Mouse (Mus musculus): ENCODE results near the gene Rph3a. TPM values are rescaled to one million over a fixed set of nuclear protein-coding genes. Genes with fewer than 3 reads are reported as not detected.
"Not testable (repeated sequence)": the region's sequence is repeated elsewhere in the genome, so short reads cannot be mapped to it uniquely, and the experiment has no call there.

Gene Rph3a
- polyA plus RNA-seq, 1 experiment from 2014 or later, result 4.4 TPM

DNA sequence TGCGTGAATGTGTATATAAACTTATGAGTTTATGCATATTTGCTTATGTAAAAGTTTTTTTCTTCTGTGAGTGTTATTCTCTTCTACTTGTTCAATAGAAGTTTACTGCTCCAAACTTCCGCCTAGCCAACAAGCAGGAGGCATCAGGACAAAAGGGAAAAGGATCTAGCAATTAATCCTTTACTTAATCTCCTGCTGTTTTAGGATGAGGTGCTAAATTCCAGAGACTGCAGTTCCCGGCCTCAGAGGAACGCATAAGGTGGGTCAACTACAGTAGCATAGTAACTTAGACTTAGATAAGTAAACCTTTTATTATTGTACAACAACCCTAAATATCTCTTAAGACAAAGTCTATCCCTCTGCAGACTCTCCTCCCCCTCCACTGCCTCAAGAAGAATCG is 75.9 kb downstream of the Rph3a start:
- 3% methylated on average over 5 of the region's 5 CpGs for WGBS

DNA sequence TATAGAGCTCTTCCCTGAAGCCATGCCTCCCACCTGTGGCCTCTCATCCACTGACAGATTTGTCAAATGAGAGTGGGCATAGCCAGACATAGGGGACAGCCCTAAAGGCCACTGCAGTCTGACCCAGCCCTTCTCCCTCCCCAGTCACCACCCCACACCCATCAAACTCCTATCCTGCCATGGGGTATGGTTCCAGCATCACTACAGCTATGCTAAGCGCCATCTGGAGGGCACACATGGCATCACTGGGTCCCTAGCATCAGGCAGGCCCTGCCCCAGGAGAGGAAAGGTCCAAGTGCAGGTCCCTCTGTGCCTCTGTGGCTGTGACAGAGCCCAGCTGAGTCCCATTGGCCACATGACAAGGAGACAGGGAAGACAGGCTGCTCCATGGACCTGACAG is 82.9 kb downstream of the Rph3a start:
- 0% methylated on average over 1 of the region's 1 CpGs for WGBS
- H3K9me3 ChIP-seq, result no peaks in the 10 kb centered on the region
- no peaks in the 10 kb centered on the region for H3K36me3 ChIP-seq
- no peaks in the 10 kb centered on the region for H3K4me1 ChIP-seq
- no peak overlapping the region for H3K27ac ChIP-seq
- ATAC-seq (ENCODE audit: low FRiP score, low read depth), result no peak
- no peaks in the 10 kb centered on the region for H3K27me3 ChIP-seq (replicated peaks)
- no peak overlapping the region for H3K4me3 ChIP-seq
- no peak overlapping the region for H3K4me2 ChIP-seq (replicated peaks)
- no peak overlapping the region for H3K9ac ChIP-seq

More for the DNA sequence above, 75.9 kb downstream of the Rph3a start:
- no peak for ATAC-seq (ENCODE audit: low FRiP score, low read depth)
- Histone ChIP-seq H3K9me3 (no peaks in the 10 kb centered on the region), H3K9ac (no peak overlapping the region), H3K4me2 (replicated peaks) (no peak overlapping the region), H3K27me3 (replicated peaks) (no peaks in the 10 kb centered on the region), H3K36me3 (no peaks in the 10 kb centered on the region), H3K27ac (no peak overlapping the region), H3K4me1 (no peaks in the 10 kb centered on the region), H3K4me3 (no peak overlapping the region)

DNA sequence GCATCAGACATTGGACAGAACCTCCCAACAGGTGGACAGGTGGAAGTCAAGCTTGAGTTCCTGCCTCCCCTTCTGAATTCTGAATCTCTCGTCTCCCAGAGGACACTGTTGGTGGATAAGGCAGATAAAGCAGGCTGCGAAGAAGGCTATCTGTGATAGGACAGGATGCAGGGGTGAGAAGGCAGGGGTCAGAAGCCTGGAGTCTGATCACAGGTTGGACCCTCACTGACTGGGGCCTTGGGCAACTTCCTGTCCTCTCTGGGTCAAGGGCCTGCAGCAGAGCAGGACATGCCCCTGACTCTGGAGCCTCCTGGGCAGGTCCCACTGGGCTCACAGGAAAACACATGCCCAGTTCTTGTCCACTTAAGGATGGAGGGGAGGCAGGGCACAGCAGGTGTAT is 83.6 kb downstream of the Rph3a start:
- ATAC-seq (ENCODE audit: low FRiP score, low read depth), result not testable (repeated sequence)

DNA sequence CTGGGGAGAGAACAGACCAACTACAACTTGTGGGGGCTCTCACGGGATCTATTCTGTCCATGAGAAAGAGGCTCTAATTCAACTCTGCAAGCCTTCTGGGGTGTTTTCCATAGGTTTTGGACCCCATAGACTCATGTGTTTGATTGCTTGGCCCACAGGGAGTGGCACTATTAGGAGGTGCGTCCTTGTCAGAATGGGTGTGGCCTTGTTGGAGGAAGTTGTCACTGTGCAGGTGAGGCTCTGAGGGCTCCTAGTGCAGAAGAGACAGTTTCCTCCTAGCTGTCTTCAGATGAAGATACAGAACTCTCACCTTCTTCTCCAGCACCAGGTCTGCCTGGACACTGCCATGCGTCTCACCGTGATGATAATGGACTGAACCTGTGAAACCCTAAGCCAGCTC is 85.4 kb downstream of the Rph3a start:
- H3K9me3 ChIP-seq; H3K27me3 ChIP-seq (replicated peaks); H3K4me2 ChIP-seq (replicated peaks); H3K9ac ChIP-seq; H3K4me3 ChIP-seq; H3K36me3 ChIP-seq; ATAC-seq (ENCODE audit: low FRiP score, low read depth); H3K27ac ChIP-seq; H3K4me1 ChIP-seq: not testable (repeated sequence)
- 82% methylated on average over 4 of the region's 4 CpGs for WGBS

More for the DNA sequence above, 83.6 kb downstream of the Rph3a start:
- not testable (repeated sequence) for H3K27ac ChIP-seq; H3K9me3 ChIP-seq; H3K36me3 ChIP-seq; H3K4me1 ChIP-seq; H3K4me2 ChIP-seq (replicated peaks); H3K4me3 ChIP-seq; H3K27me3 ChIP-seq (replicated peaks); H3K9ac ChIP-seq
- WGBS, result 75% methylated on average over 2 of the region's 2 CpGs

DNA sequence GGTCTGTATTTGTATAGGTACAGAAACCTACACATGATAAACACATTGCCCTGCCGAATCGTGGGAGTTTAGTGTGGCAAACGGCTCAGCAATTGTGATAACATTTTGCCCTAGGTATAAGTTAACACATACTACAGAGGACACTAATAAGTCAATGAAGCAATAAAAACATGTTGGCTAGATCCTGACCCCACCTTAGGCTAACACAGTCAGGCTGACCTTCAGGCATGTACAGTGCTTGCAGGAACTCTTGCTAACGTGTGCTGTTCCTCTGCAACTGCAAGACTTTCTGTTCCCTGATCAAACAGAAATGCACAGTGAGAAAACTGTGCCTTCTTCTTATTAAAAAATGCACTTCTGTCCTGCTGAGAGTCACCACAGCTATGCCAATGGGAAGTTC is 85.9 kb downstream of the Rph3a start:
- Histone ChIP-seq H3K9me3 (no peaks in the 10 kb centered on the region), H3K4me3 (no peak overlapping the region), H3K4me2 (replicated peaks) (no peak overlapping the region), H3K27me3 (replicated peaks) (no peaks in the 10 kb centered on the region), H3K9ac (no peak overlapping the region), H3K36me3 (no peaks in the 10 kb centered on the region), H3K4me1 (no peaks in the 10 kb centered on the region), H3K27ac (no peak overlapping the region)
- WGBS, result 83% methylated on average over 4 of the region's 4 CpGs
- no peak for ATAC-seq (ENCODE audit: low FRiP score, low read depth)

DNA sequence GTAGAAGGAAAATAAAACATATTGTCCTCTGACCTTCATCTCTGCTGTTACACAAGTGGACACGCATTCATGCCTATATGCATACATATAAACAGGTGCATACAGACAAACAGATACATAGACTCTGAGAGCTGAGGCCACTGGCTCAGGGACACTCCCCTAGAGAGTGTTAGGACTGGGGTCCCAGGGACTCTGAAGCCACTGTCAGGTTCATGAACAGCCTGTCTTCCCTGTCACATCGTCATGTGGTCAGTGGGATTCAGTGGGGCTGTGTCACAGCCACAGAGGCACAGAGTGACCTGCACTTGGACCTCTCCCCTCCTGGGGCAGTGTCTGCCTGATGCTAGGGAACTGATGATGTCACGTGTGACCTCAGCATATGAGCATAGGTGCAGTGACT is 89.6 kb downstream of the Rph3a start:
- H3K4me3 ChIP-seq, result no peak overlapping the region
- H3K4me1 ChIP-seq, result no peaks in the 10 kb centered on the region
- H3K9ac ChIP-seq, result no peak overlapping the region
- H3K36me3 ChIP-seq, result no peaks in the 10 kb centered on the region
- H3K9me3 ChIP-seq, result no peaks in the 10 kb centered on the region
- H3K4me2 ChIP-seq (replicated peaks), result no peak overlapping the region
- 86% methylated on average over 3 of the region's 3 CpGs for WGBS
- no peaks in the 10 kb centered on the region for H3K27me3 ChIP-seq (replicated peaks)
- no peak for ATAC-seq (ENCODE audit: low FRiP score, low read depth)
- H3K27ac ChIP-seq, result no peak overlapping the region

DNA sequence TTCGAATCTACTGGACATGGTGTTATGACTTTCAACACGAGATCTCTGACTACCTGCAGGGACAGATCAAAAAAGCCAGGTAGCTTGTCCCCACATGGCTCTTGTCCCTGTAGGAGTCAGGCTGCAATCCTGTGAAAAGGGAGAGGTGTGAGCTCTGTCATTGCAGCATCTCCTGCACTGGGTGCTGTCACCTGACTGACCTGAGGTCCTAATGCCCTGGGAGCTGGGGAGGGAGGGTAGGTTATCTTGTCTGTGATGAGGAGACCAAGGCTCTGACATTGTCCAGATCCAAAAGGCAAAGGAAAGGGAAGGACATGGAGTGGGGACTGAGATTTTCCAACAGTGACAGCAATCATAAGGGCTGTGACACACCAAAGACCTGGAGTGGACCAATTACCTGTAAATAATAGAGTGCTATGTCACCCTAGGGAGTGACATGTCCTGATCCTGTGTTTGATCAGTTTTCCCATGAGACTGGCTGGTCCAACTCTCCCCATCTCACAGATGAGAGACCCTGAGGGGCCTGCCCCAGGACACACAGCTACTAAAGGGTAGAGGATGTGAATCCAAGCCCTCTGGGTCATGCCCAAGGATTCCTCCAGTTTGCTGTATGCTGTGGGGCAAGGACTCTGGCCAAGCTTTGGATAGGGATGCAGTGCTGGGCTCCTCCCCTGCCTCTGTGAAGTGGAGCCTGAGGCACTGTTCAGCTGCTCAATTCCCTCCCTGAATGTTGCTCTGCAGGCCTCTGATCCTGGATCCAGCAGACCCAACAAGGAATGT is 90.5 kb downstream of the Rph3a start:
- H3K4me1 ChIP-seq; ATAC-seq (ENCODE audit: low FRiP score, low read depth); H3K4me3 ChIP-seq: not testable (repeated sequence)

DNA sequence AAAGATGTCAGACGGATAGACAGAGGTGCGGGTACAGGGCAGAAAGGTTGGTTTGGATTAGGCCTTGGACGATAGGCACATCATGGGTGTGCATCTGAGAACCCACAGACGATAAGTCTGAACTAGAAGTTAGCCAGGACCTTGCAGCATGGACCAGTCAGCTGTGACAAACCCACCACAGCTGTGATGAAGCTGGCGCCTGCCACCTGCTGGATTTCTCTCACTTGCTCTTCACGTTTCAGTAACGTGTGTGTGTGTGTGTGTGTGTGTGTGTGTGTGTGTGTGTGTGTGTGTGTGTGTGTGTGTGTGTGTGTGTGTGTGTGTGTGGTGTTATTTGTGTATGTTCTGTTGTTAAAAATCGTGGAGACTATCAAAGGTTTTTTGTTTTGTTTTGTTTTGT is 95.7 kb downstream of the Rph3a start, which contains the start of gene Oas1d:
Oas1d (plus strand) TSS at position 333 of the 400 bp plus-strand sequence.
- not testable (repeated sequence) for H3K36me3 ChIP-seq; H3K27me3 ChIP-seq (replicated peaks); H3K4me2 ChIP-seq (replicated peaks); H3K9me3 ChIP-seq; H3K27ac ChIP-seq; ATAC-seq (ENCODE audit: low FRiP score, low read depth); H3K4me3 ChIP-seq; H3K4me1 ChIP-seq; H3K9ac ChIP-seq
- 59% methylated on average over 8 of the region's 8 CpGs for WGBS

More for the DNA sequence above, 90.5 kb downstream of the Rph3a start:
- 75% methylated on average over 2 of the region's 2 CpGs for WGBS
- not testable (repeated sequence) for H3K27ac ChIP-seq; H3K36me3 ChIP-seq; H3K27me3 ChIP-seq (replicated peaks); H3K4me2 ChIP-seq (replicated peaks); H3K9ac ChIP-seq; H3K9me3 ChIP-seq

DNA sequence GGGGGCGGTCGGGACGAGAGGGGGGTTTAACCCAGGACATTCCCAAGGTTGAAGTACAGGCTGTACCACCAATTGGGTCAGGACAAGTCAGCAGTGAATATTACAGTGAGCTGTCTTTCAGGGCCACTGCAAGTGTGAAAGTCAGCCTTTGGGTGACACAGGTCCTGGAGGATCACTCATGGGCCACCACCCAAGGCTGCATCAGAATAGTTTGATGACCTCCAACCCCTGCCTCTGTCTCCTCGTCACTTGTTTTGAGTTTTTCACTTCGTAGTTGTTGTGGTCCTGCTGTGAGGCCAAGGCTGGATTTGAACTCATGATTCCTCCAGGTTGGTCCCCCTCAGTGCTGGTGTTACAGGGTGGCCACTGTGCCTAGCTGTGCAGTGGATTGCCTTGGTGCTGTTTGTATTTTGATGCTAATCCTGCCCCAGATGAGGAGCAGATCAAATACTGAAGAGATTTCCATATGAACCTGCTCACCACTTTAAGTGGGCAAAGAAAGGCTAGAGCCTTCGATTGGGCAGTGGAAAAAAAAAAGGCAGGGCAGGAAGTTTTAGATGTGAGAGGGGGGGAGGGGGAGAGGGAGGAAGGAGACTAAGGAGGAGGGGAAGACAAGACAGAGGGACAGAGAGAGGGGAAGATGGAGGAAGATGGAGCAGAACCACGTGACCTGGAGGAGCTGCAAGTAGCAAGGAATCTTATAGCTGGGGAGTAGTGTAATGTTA is 101.5 kb downstream of the Rph3a start:
- Histone ChIP-seq H3K27ac (no peak overlapping the region), H3K9me3 (no peaks in the 10 kb centered on the region), H3K27me3 (replicated peaks) (no peaks in the 10 kb centered on the region), H3K9ac (no peak overlapping the region), H3K4me1 (no peaks in the 10 kb centered on the region), H3K4me2 (replicated peaks) (no peak overlapping the region), H3K36me3 (no peaks in the 10 kb centered on the region), H3K4me3 (no peak overlapping the region)
- ATAC-seq (ENCODE audit: low FRiP score, low read depth), result no peak
- WGBS, result 48% methylated on average over 7 of the region's 7 CpGs

DNA sequence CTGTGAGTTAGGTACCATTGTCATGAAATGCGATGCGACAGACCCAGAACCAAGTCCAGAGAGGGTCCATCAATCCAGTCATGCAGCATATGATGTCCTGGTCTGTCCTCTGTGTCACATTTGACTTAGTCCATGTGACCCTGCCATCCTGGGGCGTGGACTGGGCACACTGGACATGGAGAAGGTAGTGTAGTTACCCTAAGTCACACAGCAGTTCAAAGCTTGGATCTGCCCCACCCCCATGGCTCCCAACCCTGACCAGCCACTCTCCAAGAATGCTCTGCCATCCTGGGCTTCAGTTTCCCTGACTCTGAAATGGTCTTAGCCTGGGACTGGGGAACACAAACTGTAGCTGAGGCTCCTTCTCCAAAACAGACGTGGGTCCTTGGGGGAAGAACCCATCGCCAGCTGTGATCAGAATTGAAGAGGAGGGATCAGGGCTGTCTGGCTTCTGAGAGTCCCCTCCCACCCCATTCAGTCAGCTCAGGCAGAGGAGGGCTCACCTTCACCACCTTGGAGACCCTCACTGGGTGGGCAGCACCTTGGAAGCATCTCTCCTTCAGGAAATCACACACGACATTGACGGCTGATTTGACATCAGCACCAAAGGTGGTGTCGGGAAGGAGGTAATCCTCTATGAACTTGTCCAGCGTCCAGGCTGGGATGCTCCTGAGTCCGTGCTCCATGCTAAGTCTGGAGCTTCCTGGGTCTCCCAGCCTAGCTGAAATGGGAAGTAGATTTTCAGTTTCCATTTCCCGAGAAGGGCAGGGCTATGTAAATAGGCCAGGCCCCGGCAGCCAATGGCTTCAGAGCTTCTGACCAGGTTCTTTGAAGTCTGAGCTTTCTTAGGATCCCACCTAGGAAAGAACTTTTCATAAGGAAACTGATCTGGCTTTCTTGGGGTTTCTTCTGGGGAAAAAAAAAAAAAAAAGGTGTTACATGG is 102.8 kb downstream of the Rph3a start, which contains the start of gene Oas1a:
Oas1a (minus strand) TSS at position 731 of the 943 bp plus-strand sequence.
- H3K27me3 ChIP-seq (replicated peaks); ATAC-seq (ENCODE audit: low FRiP score, low read depth); H3K4me1 ChIP-seq; H3K36me3 ChIP-seq; H3K9me3 ChIP-seq; H3K4me2 ChIP-seq (replicated peaks); H3K27ac ChIP-seq; H3K4me3 ChIP-seq; H3K9ac ChIP-seq: not testable (repeated sequence)
- WGBS, result 29% methylated on average over 10 of the region's 12 CpGs

DNA sequence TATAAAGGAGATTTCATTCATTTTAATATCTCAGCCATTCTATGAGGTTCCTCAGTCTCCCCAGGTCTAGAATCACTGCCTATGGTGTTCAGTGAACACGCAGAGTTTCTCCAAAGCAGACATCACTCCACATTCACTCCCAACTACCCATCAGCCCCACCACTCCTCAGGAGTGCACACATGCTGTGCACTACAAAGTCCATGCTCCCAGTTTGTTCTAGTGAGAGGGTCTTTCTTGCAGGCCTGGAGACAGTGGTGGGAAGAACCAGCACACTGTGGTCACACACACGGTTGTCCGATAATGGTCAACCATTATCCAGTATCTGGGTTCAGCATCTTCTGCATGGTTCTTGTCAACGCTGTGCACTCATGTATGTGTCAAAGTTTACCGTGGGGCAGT is 107.8 kb downstream of the Rph3a start:
- ATAC-seq (ENCODE audit: low FRiP score, low read depth), result no peak
- WGBS, result 93% methylated on average over 5 of the region's 5 CpGs
- no peak overlapping the region for H3K9ac ChIP-seq

DNA sequence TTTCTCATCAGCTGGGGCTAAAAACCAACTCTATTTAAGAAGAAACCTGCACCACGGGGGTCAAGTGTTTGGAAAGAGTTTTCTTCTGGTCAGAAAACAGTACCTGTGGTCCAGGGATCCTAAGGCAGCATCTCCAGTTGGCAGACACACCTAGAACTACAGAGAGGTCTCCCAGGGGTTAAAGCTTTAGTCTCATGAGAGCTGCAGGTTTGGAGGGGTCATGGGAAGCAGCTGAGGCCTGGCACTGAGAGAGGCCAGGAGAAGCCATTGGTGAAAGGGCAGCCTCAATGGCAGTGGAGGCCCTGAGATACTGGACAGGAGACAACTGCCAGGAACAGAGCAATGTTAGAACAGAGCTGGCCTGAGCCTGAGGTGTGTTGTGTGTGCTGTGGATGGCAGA is 109.2 kb downstream of the Rph3a start:
- 68% methylated on average over 1 of the region's 1 CpGs for WGBS
- H3K4me1 ChIP-seq, result no peaks in the 10 kb centered on the region
- no peak overlapping the region for H3K4me2 ChIP-seq (replicated peaks)
- no peak overlapping the region for H3K9ac ChIP-seq
- no peaks in the 10 kb centered on the region for H3K9me3 ChIP-seq
- no peaks in the 10 kb centered on the region for H3K27me3 ChIP-seq (replicated peaks)
- H3K36me3 ChIP-seq, result no peaks in the 10 kb centered on the region
- H3K27ac ChIP-seq, result no peak overlapping the region
- ATAC-seq (ENCODE audit: low FRiP score, low read depth), result no peak
- H3K4me3 ChIP-seq, result no peak overlapping the region

More for the DNA sequence above, 107.8 kb downstream of the Rph3a start:
- no peaks in the 10 kb centered on the region for H3K36me3 ChIP-seq
- H3K4me3 ChIP-seq, result no peak overlapping the region
- H3K9me3 ChIP-seq, result no peaks in the 10 kb centered on the region
- no peaks in the 10 kb centered on the region for H3K27me3 ChIP-seq (replicated peaks)
- no peak overlapping the region for H3K27ac ChIP-seq
- H3K4me2 ChIP-seq (replicated peaks), result no peak overlapping the region
- H3K4me1 ChIP-seq, result no peaks in the 10 kb centered on the region
